Comparison of ENCODE assay signal across 8 mouse cellular contexts in genomic region chr19:4098426-4098825, GRCm38 (mm10). TPM values are rescaled to one million over a fixed set of nuclear protein-coding genes. Genes with fewer than 3 reads are reported as not detected.
A peak's percentile ranks its signal among the peaks of the same experiment; 100 is the strongest.
DNase-seq lines count a peak whose midpoint lies in the region; ATAC-seq and TF ChIP-seq lines count a peak whose summit lies in the region.
"Had no signal": no experiment of that assay in that cellular context is flagged by ENCODE, and none has a peak within 500 bp of the region (broad histone marks: within the 10 kb centered on the region; RNA-seq: fewer than 3 reads in every experiment).

No protein-coding gene starts in this region.

- no peak overlapping the region for H3ac ChIP-seq in C2C12 (ENCODE audit: control insufficient read depth, insufficient read length, low read depth)

- no peak for TF ChIP-seq CTCF in C2C12 (IDR thresholded peaks at IDR 0.05; ENCODE audit: control insufficient read depth, insufficient read depth, insufficient read length)

- H3K9ac ChIP-seq in heart, embryonic 15.5 days: no peak overlapping the region
- H3K9ac ChIP-seq in liver, embryonic 15.5 days: peak overlapping the region; percentile 74; the same call in 1 of the 2 replicates

- ATAC-seq in heart, embryonic 15.5 days (replicated peaks; ENCODE audit: insufficient number of reproducible peaks, insufficient read depth, low FRiP score, low read depth): no peak
- ATAC-seq in liver, embryonic 15.5 days (ENCODE audit: insufficient read depth): no peak

- H3K79me2 ChIP-seq in C2C12 (ENCODE audit: control insufficient read depth, insufficient read depth): peaks cover 36% of the 10 kb centered on the region

- H3K27ac ChIP-seq in heart, embryonic 15.5 days: no peak overlapping the region
- peak overlapping the region; percentile 99 for H3K27ac ChIP-seq in liver, embryonic 15.5 days (replicated peaks)

- no peak for DNase-seq in heart, adult 8-10 months (ENCODE audit: low spot score)
- DNase-seq in adrenal gland, postnatal 14 days: peak; percentile 36
- DNase-seq in thymus, postnatal 14 days: no peak
- no peak for DNase-seq in thymus, postnatal 4 days

- peaks cover 7% of the 10 kb centered on the region; the same call in 1 of the 2 replicates for H3K36me3 ChIP-seq in heart, embryonic 15.5 days
- H3K36me3 ChIP-seq in C2C12 (ENCODE audit: control insufficient read depth, insufficient read depth): peaks cover 17% of the 10 kb centered on the region
- peaks cover 6% of the 10 kb centered on the region; the same call in 1 of the 2 replicates for H3K36me3 ChIP-seq in liver, embryonic 15.5 days (replicated peaks)

- 86% methylated on average over 13 of the region's 13 CpGs for WGBS in heart, embryonic 15.5 days
- 71% methylated on average over 13 of the region's 13 CpGs for WGBS in liver, embryonic 15.5 days (ENCODE audit: insufficient replicate concordance)

- peaks cover 44% of the 10 kb centered on the region for H3K4me1 ChIP-seq in heart, embryonic 15.5 days (replicated peaks)
- peaks cover 56% of the 10 kb centered on the region for H3K4me1 ChIP-seq in liver, embryonic 15.5 days (replicated peaks)

- H3K79me3 ChIP-seq in C2C12 (ENCODE audit: low read depth): peaks cover 9% of the 10 kb centered on the region

- peak overlapping the region; percentile 79; the same call in 1 of the 2 replicates for H3K4me2 ChIP-seq in heart, embryonic 15.5 days
- H3K4me2 ChIP-seq in liver, embryonic 15.5 days: peak overlapping the region; percentile 93

- peak overlapping the region; percentile 66; the same call in 1 of the 2 replicates for H3K4me3 ChIP-seq in heart, embryonic 15.5 days
- peak overlapping the region; percentile 46 for H3K4me3 ChIP-seq in C2C12 (ENCODE audit: insufficient read depth, poor library complexity, severe bottlenecking)
- peak overlapping the region; percentile 74 for H3K4me3 ChIP-seq in liver, embryonic 15.5 days (replicated peaks)

- H3K9me3 ChIP-seq in heart, embryonic 15.5 days (replicated peaks): no peaks in the 10 kb centered on the region
- no peaks in the 10 kb centered on the region for H3K9me3 ChIP-seq in liver, embryonic 15.5 days (replicated peaks)

- H3K27me3 ChIP-seq in heart, embryonic 15.5 days: peaks cover 20% of the 10 kb centered on the region
- H3K27me3 ChIP-seq in C2C12 (ENCODE audit: control insufficient read depth, insufficient read depth, insufficient read length): no peaks in the 10 kb centered on the region
- peaks cover 41% of the 10 kb centered on the region for H3K27me3 ChIP-seq in liver, embryonic 15.5 days

TF ChIP-seq in C2C12, 6 proteins besides CTCF, POLR2A, EP300 and RAD21:
- TF ChIP-seq FOSL1 (IDR thresholded peaks at IDR 0.05; ENCODE audit: insufficient read depth, low read length, poor library complexity, severe bottlenecking) (no peak), CEBPB (IDR thresholded peaks at IDR 0.05; ENCODE audit: low read depth) (no peak), USF1 (IDR thresholded peaks at IDR 0.05; ENCODE audit: low read depth) (no peak), MAX (IDR thresholded peaks at IDR 0.05) (no peak)

RNA-seq across cellular contexts. Expression of gene Pitpnm1, which starts 1.4 kb away (rescaled TPM):
- polyA plus RNA-seq in heart, embryonic 15.5 days (2015; fragmentation: Nextera tagmentation; extraction: Ambion mirVana): 17.2 and 26.5 TPM in 2 replicates
- 10 to 100 TPM; 17.0 to 22.1 (median 18.3) TPM for total RNA-seq in heart, adult 8-10 months (2022)
- 43.1 TPM for polyA plus RNA-seq in C2C12 (2012; fragmentation: generic; extraction: Trizol)
- total RNA-seq in adrenal gland, postnatal 14 days (2021): 95.1 and 116 TPM in 2 replicates
- 6.0 and 7.9 TPM in 2 replicates for polyA plus RNA-seq in liver, embryonic 15.5 days (2015; fragmentation: Nextera tagmentation; extraction: Ambion mirVana)

RNA-seq across cellular contexts. Expression of gene Cdk2ap2, which starts 1.4 kb away (rescaled TPM):
- 63.6 and 81.7 TPM in 2 replicates for polyA plus RNA-seq in heart, embryonic 15.5 days (2015; fragmentation: Nextera tagmentation; extraction: Ambion mirVana)
- total RNA-seq in heart, adult 8-10 months (2022): 10 to 100 TPM; 33.6 to 43.4 (median 39.5) TPM
- polyA plus RNA-seq in C2C12 (2012; fragmentation: generic; extraction: Trizol): 134 TPM
- 78.4 and 97.1 TPM in 2 replicates for total RNA-seq in adrenal gland, postnatal 14 days (2021)
- polyA plus RNA-seq in liver, embryonic 15.5 days (2015; fragmentation: Nextera tagmentation; extraction: Ambion mirVana): 115 and 127 TPM in 2 replicates

RNA-seq across cellular contexts. Expression of gene Cabp2, which starts 17.0 kb away (rescaled TPM):
- not detected in 2 replicates for polyA plus RNA-seq in heart, embryonic 15.5 days (2015; fragmentation: Nextera tagmentation; extraction: Ambion mirVana)
- total RNA-seq in heart, adult 8-10 months (2022): not detected
- not detected for polyA plus RNA-seq in C2C12 (2012; fragmentation: generic; extraction: Trizol)
- not detected in 2 replicates for total RNA-seq in adrenal gland, postnatal 14 days (2021)
- polyA plus RNA-seq in liver, embryonic 15.5 days (2015; fragmentation: Nextera tagmentation; extraction: Ambion mirVana): 0.29 and 0.38 TPM in 2 replicates
- polyA plus RNA-seq: limb, embryonic 14.5 days had no signal

RNA-seq across cellular contexts. Expression of gene Aip, which starts 27.2 kb away (rescaled TPM):
- 78.1 and 92.5 TPM in 2 replicates for polyA plus RNA-seq in heart, embryonic 15.5 days (2015; fragmentation: Nextera tagmentation; extraction: Ambion mirVana)
- total RNA-seq in heart, adult 8-10 months (2022): 10 to 100 TPM; 65.9 to 79.6 (median 70.7) TPM
- 208 TPM for polyA plus RNA-seq in C2C12 (2012; fragmentation: generic; extraction: Trizol)
- total RNA-seq in adrenal gland, postnatal 14 days (2021): 81.3 and 94.1 TPM in 2 replicates
- polyA plus RNA-seq in liver, embryonic 15.5 days (2015; fragmentation: Nextera tagmentation; extraction: Ambion mirVana): 35.8 and 38.3 TPM in 2 replicates

RNA-seq across cellular contexts. Expression of gene Gstp3, which starts 39.1 kb away (rescaled TPM):
- polyA plus RNA-seq in heart, embryonic 15.5 days (2015; fragmentation: Nextera tagmentation; extraction: Ambion mirVana): 0.30 and 0.93 TPM in 2 replicates
- total RNA-seq in heart, adult 8-10 months (2022): not detected
- 0.09 TPM for polyA plus RNA-seq in C2C12 (2012; fragmentation: generic; extraction: Trizol)
- total RNA-seq in adrenal gland, postnatal 14 days (2021): 4.5 and 58.0 TPM in 2 replicates
- polyA plus RNA-seq in liver, embryonic 15.5 days (2015; fragmentation: Nextera tagmentation; extraction: Ambion mirVana): 77.6 and 97.4 TPM in 2 replicates
